Mouse (Mus musculus): ENCODE results near the gene Hebp1.

The Hebp1 gene

DNA sequence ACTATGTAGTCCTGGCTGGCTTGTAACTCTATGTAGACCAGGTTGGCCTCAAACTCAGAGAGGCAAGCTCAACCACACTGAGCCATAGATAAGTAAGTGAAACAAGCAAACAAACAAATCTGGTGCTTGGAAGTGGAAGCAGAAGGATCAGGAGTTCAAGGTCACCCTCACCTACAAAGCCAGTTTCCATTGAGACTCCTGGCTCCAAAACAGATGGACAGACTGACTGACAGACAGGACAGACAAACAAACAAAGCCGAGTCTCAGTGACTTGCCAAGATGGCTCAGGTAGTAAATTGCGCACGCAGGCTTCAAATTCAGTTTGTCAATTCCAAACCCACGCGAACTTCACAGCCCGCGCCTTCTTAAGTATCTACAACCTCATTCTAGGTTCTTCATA, 376 bp downstream of the Hebp1 start:
- no peak for DNase-seq (ENCODE audit: low spot score in 2 of 2)

DNA sequence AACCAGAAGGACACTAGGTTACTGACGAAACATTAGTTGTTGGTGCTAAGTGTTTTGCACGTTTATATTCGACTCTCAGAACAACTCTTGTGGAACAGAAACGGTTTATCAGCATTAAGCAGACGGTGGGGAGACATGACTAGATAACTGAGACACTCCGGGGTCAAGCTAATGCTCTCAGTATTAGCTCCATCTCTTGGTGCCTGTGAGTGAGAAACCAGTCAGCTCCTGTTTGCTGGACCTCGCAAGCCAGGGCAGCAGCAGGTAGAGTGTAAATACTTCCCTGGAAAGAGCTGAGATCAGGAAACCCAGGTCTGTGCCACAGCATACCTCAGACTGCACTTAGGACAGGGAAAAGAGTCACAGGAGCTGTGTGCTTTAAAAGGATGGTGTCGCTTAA, 1.1 kb downstream of the Hebp1 start:
- no peak for DNase-seq (ENCODE audit: low spot score in 2 of 2)

DNA sequence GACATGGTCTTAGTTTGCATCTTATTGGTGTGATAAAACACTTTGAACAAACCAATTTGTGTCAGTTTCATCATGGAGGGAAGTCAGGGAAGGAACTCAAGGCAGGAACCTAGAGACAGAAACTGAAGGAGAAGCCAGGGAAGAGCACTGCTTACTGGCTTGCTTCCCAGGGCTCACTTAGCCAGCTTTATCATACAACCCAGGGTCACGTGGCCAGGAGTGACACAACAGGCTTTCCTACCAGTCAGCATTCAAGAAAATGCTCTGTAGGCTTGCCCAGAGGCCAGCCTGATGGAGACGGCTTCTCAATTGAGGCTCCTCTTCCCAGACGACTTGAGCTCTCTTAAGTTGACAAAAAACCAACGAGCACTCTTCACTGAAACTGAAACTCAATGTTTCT, 2.9 kb downstream of the Hebp1 start:
- no peak for DNase-seq (ENCODE audit: low spot score in 2 of 2)

DNA sequence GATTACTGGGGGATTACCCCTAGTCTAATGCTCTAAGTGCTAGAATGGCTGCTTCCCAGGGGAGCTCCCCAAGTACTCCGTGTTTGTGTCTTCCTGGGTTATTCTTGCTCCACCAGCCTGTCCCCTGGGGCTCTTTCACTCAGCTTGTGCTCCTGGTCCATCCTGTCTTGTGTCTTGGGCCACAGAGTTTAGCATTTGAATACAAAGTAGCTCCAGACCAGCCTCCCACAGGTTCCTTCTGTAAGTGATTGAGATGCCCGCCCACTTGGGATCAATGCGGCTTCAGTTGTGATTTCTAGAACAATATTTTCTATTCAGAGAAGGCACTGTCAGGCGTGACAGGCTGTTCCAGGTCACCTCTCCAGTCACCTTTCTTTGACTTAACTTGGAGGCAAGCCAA, 4.1 kb downstream of the Hebp1 start:
- no peak for DNase-seq (ENCODE audit: low spot score in 2 of 2)

DNA sequence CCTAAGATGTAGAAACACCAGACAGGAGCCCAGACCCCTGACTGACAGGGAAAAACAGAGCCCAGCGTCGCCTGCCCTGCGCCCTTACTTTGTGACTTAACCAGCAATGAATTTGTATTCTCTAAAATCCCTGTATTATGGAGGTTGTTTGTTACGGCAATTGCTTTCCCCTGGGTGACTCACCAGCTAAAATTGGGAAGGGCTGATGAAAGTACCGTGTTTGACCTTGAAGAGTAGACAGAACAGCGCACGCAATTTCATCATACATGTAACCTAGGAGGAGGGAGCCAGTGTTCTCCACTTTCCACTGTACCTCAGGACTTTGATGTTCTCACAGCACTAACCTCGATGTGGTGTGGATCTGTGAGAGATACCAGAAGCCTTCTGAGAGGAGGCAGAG, 4.8 kb downstream of the Hebp1 start:
- no peak for DNase-seq (ENCODE audit: low spot score in 2 of 2)

DNA sequence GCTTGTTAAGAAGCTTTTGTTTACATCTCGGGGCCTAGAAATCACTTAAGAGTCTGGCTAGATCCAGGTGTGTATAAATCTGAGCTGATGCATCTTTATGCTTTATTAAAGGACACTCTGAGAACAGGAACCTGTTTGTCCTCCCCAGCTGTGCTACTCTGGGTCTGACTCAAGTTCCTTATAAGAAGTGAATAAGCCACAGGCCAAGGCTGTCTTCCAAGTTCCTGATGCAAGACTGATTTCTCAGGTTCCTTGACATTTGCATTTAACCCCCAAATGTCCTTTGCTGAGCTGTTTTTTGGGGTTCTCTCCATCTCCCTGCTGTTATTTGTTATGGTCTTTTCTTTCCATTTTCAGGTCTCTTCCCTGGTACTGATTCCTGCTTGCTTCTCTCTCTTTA, 5.9 kb downstream of the Hebp1 start:
- no peak for DNase-seq (ENCODE audit: low spot score in 2 of 2)

DNA sequence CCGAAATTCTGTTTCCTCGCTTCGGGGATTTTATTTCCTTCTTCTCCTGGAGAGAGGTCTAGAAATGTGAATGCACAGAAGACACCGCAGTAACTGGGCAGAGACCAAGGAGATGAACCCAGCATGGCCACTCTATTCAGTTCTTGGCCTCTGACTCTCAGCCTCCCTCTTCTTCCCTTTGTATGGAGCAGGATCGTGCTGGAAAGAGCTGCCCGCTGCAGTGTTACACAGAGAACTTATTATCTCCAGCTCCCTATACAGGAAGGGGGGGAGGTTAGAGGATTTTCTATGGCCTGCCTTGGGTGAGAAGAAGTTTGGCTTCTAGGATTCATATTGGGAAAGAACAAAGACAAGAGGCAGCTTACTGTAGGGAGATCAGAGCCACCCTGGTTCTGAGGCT, 7.7 kb downstream of the Hebp1 start:
- DNase-seq (ENCODE audit: low spot score in 2 of 2): no peak

DNA sequence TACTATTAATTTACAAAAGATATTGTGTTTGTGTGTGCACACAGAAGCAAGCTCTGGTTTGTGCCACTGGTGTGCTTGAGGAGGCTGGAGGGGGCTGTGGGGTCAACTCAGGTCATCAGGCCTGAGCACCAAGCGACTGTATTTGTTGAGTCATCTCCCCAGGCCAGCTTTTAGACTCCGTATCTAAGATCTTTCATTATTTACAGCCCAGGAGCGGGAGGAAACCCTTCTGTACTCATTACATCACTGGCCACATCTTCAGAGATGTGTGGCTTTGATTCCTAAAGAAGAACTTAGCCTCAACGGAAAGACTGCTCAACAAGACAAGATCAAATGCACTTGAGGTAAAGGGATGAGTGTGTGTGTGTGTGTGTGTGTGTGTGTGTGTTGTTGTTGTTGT, 9.2 kb downstream of the Hebp1 start:
- no peak for DNase-seq (ENCODE audit: low spot score in 2 of 2)

DNA sequence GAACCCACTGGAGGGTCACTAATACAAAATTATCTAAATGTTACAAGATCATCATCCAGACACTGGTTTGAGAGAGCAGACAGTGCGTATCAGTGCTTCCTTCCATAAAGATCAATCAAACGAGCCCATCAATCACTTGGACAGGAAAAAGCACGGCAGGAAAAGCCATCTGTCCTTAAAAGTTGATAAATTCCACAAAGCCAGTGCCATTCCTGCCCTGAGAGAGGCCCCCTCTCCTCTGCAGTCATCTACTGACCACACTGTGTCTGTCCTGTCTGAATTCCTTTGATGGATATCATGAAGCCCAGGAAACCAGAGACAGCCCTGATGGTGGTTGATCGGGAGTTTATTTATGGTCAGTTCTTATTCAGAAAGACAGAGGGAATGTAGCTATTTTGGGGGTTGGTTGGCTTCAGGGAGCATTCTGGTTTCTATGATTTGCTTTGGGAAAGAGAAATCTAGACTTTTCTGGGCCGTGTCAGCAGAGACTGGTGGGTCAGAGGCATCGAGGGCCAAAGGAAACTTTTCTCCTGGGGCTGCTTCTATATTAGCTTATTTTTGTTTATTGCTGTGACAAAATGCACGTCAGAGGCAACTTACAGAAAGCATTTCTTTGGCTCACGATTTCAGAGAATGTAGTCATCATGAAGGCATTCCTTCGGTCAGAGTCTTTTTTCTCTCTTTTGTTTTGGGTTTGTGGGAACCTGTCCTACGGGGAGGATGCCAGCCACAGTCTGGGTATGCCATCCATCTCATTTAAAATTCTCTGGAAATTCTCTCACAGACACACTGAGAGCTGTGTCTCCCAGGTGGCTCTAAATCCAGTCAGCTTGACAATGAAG, 10.5 kb downstream of the Hebp1 start:
- no peak for DNase-seq (ENCODE audit: low spot score in 2 of 2)

DNA sequence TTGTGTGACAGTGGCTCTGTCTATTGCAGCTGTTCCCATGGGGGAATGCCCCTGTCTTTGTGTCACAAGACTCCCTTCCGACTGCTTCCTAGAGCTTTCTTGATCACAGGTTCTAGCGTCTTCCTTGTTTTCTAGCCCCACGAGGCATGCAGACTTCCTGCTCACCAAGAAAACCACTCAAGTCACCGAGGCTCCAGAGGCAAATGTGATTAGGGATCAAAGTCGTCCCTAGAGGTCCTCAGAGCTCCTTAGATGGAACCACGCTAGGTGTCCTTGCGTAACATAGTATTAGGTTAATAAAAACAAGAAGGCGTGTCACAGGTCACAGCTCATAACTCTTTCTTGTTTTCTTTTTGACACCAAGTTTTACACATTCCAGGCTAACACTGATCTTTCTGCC, 13.9 kb downstream of the Hebp1 start:
- no peak for DNase-seq (ENCODE audit: low spot score in 2 of 2)

DNA sequence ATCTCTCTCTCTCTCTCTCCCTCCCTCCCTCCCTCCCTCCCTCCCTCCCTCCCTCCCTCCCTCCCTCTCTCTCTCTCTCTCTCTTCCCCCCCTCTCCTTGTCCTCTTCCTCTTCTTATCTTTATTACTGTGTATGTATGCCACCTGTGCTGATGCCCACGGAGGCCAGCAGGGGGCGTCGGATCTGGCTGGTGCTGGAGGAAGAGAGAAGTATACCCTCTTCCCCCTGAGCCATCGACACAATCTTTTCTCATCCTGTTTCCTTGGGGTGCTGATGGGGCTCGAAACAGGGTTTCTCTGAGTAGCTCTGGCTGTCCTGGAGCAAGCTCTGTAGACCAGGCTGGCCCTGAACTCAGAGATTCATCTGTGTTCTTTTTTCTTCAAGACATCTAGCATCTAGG, 14.9 kb downstream of the Hebp1 start:
- DNase-seq (ENCODE audit: low spot score in 2 of 2): no peak

DNA sequence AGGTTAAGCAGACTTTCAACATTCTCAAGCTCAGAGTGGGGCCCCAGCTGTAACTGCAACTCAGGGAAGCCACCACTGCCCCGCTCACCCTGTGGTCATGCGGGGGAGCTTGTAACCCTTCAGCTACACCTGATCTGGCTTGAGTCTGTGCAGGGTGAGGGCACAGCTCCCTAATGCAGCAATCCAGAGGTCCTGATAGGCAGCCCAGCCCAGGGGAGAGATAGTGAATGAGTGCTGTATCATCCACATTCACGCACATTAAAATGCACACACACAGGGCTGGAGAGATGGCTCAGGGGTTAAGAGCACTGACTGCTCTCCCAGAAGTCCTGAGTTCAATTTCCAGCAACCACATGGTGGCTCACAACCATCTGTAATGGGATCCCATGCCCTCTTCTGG, 19.2 kb downstream of the Hebp1 start:
- no peak for DNase-seq (ENCODE audit: low spot score in 2 of 2)

DNA sequence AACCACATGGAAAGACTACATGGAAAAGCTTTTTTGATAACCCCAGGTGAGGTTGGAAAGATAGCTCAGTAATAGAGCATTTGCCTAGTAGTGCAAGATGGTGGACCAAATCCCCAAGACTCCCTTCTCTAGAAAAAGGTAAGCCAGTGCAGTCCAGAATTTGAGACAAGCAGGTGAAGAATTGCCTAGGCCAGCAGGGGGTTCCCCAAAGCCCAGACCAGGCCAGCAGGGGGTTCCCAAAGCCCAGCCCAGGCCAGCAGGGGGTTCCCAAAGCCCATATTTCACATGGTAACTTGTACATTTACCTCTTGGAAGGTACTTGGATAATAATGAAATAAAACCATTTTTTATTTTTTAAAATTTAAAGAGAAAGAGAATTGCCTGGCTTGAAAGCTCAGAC, 20.6 kb downstream of the Hebp1 start:
- DNase-seq (ENCODE audit: low spot score in 2 of 2): no peak

DNA sequence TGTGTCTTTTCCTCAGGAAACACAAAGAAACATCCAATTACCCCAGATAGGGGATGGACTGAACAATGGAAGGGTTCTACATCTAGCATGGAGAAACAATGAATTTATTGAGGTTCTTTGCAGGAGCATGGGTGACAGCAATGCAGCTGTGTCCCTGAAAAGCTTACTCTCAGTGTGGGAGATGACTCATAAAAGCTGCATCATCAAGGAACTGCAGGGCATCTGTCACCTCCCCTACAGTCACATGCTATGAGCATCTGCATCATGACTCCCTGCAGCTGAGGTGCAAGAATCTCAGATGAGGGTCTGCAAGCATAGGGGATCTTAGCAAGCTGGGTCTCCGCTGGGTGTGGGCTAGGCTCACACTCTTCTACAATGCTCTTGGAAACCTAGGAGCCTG, 22.8 kb downstream of the Hebp1 start:
- DNase-seq (ENCODE audit: low spot score in 2 of 2): peak; percentile 20 to 37

DNA sequence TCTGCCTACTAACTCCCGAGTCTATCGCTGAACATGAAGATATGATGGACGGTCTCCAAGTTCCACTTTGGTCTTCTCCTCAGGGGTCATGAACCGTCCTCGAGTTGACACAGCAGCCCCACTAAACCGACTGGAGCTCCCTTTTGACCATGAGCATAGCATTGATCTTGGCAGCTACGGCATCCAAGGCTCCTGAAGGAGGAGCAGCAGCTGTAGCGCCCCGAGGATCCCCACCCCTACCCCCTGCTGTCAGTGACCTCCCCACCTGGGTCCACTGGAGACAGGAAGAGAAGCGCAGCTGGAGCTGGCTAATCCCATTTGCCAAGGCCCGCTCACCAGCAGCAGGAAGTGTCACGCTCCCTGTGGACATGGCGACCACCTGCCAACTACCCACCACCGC, 26.1 kb downstream of the Hebp1 start:
- DNase-seq (ENCODE audit: low spot score in 2 of 2): no peak

DNA sequence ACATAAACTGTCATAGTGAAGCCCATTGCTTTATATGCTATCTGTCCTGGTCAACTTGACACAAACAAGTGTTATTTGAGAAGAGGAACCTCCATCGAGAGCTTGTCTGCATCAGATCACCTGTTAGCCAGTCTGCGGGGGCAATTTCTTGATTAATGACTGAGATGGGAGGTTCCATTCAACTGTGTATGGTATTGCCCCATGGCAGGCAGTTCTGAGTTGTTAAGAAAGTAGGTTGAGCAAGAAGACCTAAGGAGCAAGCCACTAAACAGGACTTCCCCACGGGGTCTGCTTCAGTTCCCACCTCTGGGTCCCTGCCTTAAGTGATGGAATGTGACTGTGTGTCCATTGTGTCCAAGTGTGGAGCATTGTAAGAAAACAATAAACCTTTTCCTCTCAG, 28.6 kb downstream of the Hebp1 start:
- DNase-seq (ENCODE audit: low spot score in 2 of 2): no peak

DNA sequence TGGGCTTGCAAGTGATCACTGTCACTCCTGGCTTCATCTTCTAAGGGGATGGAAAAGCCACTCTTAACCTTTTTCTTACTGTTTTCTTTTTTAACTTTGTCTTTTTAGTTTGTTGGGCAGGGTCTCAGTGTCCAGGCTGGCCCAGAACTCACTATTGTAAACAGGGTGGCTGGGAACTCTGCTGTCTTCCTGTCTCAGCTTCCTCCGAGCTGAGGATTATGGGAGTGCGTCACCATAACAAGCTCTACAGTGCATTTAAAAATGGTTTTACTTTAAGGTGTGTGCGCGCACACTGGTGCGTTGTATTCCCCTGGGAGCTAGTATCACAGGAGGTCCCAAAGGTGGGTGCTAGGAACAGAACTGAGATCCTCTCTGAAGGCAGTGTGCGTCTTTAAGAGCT, 29.4 kb downstream of the Hebp1 start:
- no peak for DNase-seq (ENCODE audit: low spot score in 2 of 2)

DNA sequence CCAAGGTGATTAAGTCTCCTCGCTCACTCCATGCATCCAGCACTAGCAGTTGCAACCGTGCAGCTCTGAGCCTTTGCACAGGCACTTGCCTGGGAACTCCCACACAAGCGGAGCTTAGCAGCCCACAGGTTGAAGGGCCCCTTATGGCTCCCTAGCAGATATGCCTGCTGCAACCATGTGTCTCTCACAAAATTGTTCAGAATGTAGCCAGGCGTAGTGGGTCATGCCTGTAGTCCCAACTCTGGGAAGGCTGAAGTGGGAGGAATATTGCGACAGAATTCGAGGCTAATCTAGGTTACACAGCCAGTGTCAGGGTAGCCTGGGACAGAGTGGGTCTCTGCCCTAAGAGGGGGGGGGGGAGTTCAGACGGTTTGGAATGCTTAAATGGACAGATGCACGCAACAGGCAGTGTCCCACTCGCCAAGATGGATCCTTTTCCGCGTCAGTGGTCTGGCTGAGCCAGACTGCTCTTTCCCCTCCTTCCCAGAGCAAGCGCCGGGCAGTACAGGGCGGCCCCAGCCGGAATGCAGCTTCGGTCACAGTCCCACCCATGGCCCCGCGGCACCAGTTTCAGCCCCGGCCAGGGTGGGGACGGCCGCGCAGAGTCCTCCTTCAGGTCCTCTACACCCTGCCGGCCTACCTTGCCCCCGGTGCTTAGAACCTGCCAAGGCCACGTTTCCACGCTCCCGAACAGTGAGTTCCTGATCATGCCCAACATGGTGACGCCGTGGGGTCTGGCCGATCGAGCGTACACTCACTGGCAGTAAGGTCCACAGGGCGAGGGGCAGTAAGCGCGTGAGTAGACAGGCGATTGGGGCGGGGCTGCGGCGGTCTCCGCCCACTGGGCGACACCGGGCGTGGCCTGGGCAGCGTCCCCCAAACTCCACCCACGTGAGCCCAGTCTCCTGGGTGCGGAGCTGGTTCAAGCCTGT, 30.2 kb downstream of the Hebp1 start:
- peak; percentile 71 to 75 for DNase-seq (ENCODE audit: low spot score in 2 of 2)

DNA sequence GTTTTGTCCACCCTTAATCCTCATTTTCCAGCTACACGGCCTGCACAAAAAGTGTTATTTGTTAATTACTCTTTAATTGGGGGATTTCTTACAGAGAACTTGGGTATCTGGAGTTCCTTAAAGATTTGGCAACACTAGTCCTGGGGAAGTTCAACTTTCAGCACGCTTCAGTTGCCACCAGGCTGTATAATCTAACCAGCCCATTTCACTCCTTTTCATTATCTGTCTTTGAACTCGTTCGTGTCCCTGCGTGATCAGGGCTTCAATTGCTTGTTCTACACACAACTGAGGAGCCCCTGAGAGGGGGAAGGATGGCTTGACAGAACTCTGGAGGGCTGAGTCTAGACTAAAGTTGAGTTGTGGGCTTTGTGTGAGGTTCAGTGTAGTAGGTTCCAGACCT, 31.1 kb downstream of the Hebp1 start:
- no peak for DNase-seq (ENCODE audit: low spot score in 2 of 2)

DNA sequence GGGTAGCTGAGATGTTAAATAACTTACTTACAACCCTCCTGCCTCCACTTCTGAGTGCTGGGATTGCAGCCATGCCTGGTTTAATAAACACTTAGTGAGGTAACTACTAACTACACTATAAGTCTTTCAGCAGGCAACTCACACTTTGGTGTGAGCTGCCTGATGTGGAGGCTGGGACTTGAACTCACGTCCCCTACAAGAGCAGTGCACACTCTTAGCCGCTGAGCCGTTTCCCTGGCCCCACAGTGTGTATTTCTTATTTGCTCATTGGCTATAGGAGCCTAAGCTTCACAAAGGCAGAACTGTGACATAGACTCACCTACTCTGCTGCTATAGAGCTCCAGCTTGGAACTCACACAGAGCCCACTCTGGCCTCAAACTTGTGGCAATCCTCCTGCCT, 31.6 kb downstream of the Hebp1 start:
- no peak for DNase-seq (ENCODE audit: low spot score in 2 of 2)

DNA sequence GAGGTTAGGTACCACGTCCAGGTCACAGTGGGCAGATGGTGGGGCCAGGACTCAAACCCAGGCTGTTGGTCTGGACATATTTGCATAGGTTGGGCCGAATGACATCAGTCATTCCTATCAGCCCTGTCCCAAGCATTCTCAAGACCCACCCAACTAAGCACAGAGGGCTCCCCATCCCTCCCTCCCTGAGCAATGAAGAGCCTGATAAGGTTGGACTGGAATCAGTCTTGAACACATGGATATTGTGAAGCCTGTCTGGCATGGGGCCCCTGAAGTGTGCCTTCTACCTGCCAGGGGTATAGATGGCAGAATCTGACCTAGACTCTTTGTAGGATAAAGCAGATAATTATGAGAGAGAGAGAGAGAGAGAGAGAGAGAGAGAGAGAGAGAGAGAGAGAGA, 32.1 kb downstream of the Hebp1 start:
- DNase-seq (ENCODE audit: low spot score in 2 of 2): no peak

DNA sequence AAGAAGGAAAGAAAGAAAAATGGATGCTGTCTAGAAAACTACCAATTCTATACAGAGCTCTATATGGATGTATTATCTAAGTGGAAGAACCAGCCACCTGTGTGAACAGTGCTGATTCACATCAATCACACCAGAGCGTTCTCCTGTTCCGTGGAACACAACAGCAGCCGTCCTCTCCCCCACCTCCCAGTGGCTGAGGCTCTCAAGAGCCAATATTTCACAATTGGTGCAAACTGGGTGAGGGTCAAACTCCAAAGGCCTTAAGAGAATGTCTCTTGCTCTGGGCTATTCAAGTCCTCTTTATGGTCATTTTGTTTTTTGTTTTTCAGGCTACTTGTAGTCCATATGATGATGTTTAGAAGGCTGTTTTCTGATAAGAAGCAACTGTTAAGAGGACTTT, 32.6 kb downstream of the Hebp1 start:
- DNase-seq (ENCODE audit: low spot score in 2 of 2): no peak

DNA sequence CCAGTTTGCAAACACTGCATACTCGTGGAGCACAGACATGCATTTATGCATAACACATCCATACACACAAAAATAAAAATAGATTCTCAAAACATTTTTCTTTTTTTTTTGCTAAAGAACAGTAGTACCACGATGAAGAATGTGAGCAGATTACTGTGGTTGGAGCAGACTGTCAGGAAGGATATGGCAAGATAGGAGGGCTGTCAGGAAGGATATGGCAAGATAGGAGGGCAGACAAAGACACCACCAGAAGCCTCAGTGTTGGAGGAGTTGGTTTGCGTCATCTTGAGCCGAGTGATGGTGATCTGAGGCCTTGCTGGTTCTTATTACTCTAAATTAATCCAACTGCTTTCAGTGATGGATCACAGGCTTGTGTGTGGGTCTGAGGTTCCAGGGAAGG, 35.0 kb downstream of the Hebp1 start:
- no peak for DNase-seq (ENCODE audit: low spot score in 2 of 2)
